Mouse (Mus musculus): ENCODE measurements around the gene Frem1. TPM values are rescaled to one million over a fixed set of nuclear protein-coding genes. Genes with fewer than 3 reads are reported as not detected.

Frem1 gene
- 1.7 and 1.8 TPM in 2 replicates for polyA plus RNA-seq (2015; fragmentation: Nextera tagmentation; extraction: Ambion mirVana)

GRCm38 (mm10) chr4:83051634-83052577 is at the start of gene Frem1:
Frem1 (minus strand) TSS chr4:83052339.
- Histone ChIP-seq H3K9ac (0 out of 2 replicates have a peak within 1 kb of the TSS, but pooled peaks have one; percentile 8), H3K27me3 (peaks cover 11% of the 10 kb centered on the region), H3K4me3 (peak within 1 kb of the TSS; percentile 27), H3K4me1 (peaks cover 20% of the 10 kb centered on the region), H3K4me2 (peak within 1 kb of the TSS; percentile 62), H3K36me3 (ENCODE audit: poor library complexity, severe bottlenecking) (no peaks in the 10 kb centered on the region), H3K27ac (no peak within 1 kb of the TSS), H3K9me3 (replicated peaks) (no peaks in the 10 kb centered on the region)
- WGBS = 2% methylated on average over 24 of the region's 24 CpGs
- peak; percentile 76 for ATAC-seq

- Histone ChIP-seq H3K9ac (no peak overlapping the region), H3K9me3 (replicated peaks) (no peaks in the 10 kb centered on the region), H3K4me3 (no peak overlapping the region), H3K27me3 (no peaks in the 10 kb centered on the region), H3K27ac (no peak overlapping the region), H3K36me3 (ENCODE audit: poor library complexity, severe bottlenecking) (no peaks in the 10 kb centered on the region), H3K4me2 (no peak overlapping the region), H3K4me1 (no peaks in the 10 kb centered on the region)
- WGBS = 93% methylated on average over 7 of the region's 7 CpGs
- no peak for ATAC-seq
Observed at GRCm38 (mm10) chr4:83099025-83099424, 46.9 kb upstream of the Frem1 start.

- no peak for ATAC-seq
- WGBS = 28% methylated on average over 2 of the region's 2 CpGs
- no peaks in the 10 kb centered on the region for H3K27me3 ChIP-seq
- H3K27ac ChIP-seq = no peak overlapping the region
- H3K9ac ChIP-seq = no peak overlapping the region
- no peaks in the 10 kb centered on the region for H3K36me3 ChIP-seq (ENCODE audit: poor library complexity, severe bottlenecking)
- no peaks in the 10 kb centered on the region for H3K9me3 ChIP-seq (replicated peaks)
- no peak overlapping the region for H3K4me2 ChIP-seq
- no peak overlapping the region for H3K4me3 ChIP-seq
- H3K4me1 ChIP-seq = no peaks in the 10 kb centered on the region
Observed at GRCm38 (mm10) chr4:83093941-83094340, 41.8 kb upstream of the Frem1 start.

- WGBS = 72% methylated on average over 6 of the region's 6 CpGs
- no peak for ATAC-seq
- Histone ChIP-seq H3K27me3 (no peaks in the 10 kb centered on the region), H3K4me2 (no peak overlapping the region), H3K36me3 (ENCODE audit: poor library complexity, severe bottlenecking) (no peaks in the 10 kb centered on the region), H3K9ac (no peak overlapping the region), H3K9me3 (replicated peaks) (no peaks in the 10 kb centered on the region), H3K4me1 (no peaks in the 10 kb centered on the region), H3K27ac (no peak overlapping the region), H3K4me3 (no peak overlapping the region)
Observed at GRCm38 (mm10) chr4:83090691-83091448, 38.7 kb upstream of the Frem1 start.

DNA sequence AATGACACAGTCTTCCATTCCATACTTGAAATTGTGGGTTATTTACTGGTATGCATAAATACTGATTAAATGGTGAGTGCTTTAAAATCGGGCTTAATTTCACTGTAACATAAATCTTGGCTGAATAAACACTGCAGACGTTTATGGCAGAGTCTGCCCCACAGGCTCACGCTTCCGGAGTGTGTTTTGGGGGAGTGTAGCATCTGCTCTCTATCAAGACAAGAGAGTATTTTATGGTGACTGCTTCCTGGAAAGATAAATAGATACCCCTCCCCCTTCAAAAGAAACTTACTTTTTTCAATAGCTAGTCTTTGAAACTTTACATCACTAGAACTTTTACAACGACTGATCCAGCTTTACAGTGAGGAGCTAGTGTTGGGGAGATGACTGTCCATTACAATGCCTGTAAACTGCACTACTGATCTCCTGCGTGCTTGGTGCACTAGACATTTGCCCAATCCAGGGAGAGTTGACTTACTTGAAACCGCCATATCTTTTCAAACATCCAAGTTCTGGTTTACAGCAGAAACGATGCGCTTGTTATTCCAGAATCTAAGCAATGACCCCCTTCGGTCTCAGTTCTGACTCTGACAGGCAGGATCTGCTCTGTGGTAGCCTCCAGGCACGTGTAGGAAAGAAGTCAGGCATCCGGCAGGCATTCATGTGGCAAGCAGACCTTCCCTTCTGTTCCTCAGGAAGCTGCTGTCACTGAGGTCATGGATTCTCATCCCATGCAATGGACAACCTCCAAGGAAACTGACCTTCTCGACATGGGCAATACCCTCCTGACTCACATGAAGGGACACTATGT is 28.4 kb upstream of the Frem1 start:
- no peak overlapping the region for H3K27ac ChIP-seq
- no peak overlapping the region for H3K4me2 ChIP-seq
- no peaks in the 10 kb centered on the region for H3K4me1 ChIP-seq
- H3K9ac ChIP-seq = no peak overlapping the region
- H3K36me3 ChIP-seq (ENCODE audit: poor library complexity, severe bottlenecking) = no peaks in the 10 kb centered on the region
- ATAC-seq = no peak
- WGBS = 76% methylated on average over 13 of the region's 13 CpGs
- no peaks in the 10 kb centered on the region for H3K9me3 ChIP-seq (replicated peaks)
- H3K27me3 ChIP-seq = no peaks in the 10 kb centered on the region
- H3K4me3 ChIP-seq = no peak overlapping the region

DNA sequence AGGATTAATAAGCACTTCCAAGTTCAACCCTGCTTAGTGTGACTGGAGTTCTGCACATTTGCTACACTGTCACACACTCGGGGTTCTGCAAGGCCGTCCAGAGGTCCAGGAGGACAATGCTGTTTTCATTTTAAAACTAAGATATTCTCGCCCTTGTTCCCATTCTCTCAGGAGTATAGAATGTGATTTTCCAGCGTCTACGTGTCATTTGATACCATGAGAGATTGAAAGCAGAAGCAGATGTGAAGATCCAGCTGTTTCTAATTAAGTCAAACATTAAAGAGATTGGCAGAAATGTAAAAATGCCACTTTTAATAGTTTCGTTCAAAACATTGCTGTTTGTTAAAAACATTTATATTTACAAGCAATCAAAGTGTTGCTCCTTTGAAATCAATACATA is 12.1 kb upstream of the Frem1 start:
- Histone ChIP-seq H3K27ac (no peak overlapping the region), H3K27me3 (no peaks in the 10 kb centered on the region), H3K4me1 (no peaks in the 10 kb centered on the region), H3K4me2 (no peak overlapping the region), H3K9me3 (replicated peaks) (no peaks in the 10 kb centered on the region), H3K9ac (no peak overlapping the region), H3K4me3 (no peak overlapping the region), H3K36me3 (ENCODE audit: poor library complexity, severe bottlenecking) (no peaks in the 10 kb centered on the region)
- no peak for ATAC-seq
- 75% methylated on average over 6 of the region's 6 CpGs for WGBS

DNA sequence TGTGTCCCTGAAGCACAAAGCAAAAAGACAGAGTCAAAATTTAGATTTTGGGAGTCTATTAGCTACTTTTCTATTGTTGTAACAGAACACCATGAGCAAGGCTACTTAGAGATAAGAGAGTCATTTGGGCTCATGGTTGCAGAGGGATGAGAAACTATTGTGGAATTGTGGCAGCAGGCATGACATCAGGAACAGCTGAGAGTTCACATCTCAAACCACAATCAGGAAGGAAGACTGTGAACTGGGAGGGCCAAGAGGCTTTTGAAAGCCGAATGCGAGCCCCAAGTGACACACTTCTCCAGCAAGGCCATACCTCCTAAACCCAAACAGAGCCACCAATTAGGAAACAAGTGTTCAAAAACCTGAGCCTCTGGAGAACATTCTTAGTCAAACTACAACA is 9.4 kb upstream of the Frem1 start:
- H3K4me1 ChIP-seq = no peaks in the 10 kb centered on the region
- H3K4me3 ChIP-seq = no peak overlapping the region
- no peak overlapping the region for H3K27ac ChIP-seq
- H3K27me3 ChIP-seq = no peaks in the 10 kb centered on the region
- no peaks in the 10 kb centered on the region for H3K9me3 ChIP-seq (replicated peaks)
- 87% methylated on average over 2 of the region's 2 CpGs for WGBS
- no peaks in the 10 kb centered on the region for H3K36me3 ChIP-seq (ENCODE audit: poor library complexity, severe bottlenecking)
- H3K4me2 ChIP-seq = no peak overlapping the region
- H3K9ac ChIP-seq = no peak overlapping the region
- ATAC-seq = no peak

- H3K27ac ChIP-seq = no peak overlapping the region
- H3K27me3 ChIP-seq = no peaks in the 10 kb centered on the region
- no peak for ATAC-seq
- no peak overlapping the region for H3K4me2 ChIP-seq
- H3K4me3 ChIP-seq = no peak overlapping the region
- H3K9ac ChIP-seq = no peak overlapping the region
- WGBS = 37% methylated on average over 2 of the region's 2 CpGs
- H3K9me3 ChIP-seq (replicated peaks) = no peaks in the 10 kb centered on the region
- no peaks in the 10 kb centered on the region for H3K36me3 ChIP-seq (ENCODE audit: poor library complexity, severe bottlenecking)
- H3K4me1 ChIP-seq = no peaks in the 10 kb centered on the region
Observed at GRCm38 (mm10) chr4:83058617-83059016, 6.5 kb upstream of the Frem1 start.

DNA sequence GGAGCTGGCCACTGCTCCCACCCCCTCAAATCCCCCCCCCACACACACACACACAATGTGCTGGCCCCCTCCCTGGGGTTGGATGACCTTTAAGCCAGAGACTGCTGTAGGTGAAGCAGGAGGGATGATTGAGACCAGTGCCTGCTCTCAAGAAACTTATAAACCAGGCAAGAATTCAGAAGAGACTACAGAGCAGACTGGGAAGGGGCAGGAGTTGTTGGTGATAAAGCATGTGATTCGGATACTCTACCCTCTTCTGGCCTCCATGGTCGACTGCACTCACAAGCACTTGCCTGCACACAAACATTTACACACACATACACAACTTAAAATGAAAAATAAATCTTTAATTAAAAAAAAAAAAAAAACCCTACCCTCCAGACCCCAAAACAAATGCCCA is 6.0 kb upstream of the Frem1 start:
- no peaks in the 10 kb centered on the region for H3K27me3 ChIP-seq
- no peak overlapping the region for H3K27ac ChIP-seq
- no peak overlapping the region for H3K9ac ChIP-seq
- no peak overlapping the region for H3K4me2 ChIP-seq
- 50% methylated on average over 2 of the region's 2 CpGs for WGBS
- no peaks in the 10 kb centered on the region for H3K36me3 ChIP-seq (ENCODE audit: poor library complexity, severe bottlenecking)
- H3K9me3 ChIP-seq (replicated peaks) = no peaks in the 10 kb centered on the region
- ATAC-seq = no peak
- H3K4me3 ChIP-seq = no peak overlapping the region
- no peaks in the 10 kb centered on the region for H3K4me1 ChIP-seq

DNA sequence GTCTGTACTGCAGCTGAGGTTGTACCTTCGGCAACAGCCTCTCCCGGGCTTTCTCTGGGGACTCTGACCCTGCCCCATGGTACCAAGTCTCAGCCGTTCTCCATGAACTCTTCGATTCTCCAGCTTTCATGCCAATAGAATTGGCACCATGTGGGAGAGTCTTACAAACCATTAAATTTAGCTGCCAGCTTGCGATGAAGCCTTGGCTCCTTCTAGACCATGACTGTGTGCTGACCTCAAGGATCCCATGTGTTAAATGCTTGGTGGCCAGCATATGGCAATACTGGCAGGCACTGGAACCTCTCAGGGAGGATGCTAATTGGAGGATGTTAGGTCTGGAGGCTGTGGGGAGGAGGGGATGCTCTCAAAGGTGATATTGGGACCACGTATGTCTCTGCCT is 4.4 kb upstream of the Frem1 start:
- Histone ChIP-seq H3K9ac (no peak overlapping the region), H3K27ac (no peak overlapping the region), H3K4me1 (peaks cover 13% of the 10 kb centered on the region), H3K27me3 (0 out of 2 replicates have a peak, but pooled peaks cover 2% of the 10 kb centered on the region), H3K36me3 (ENCODE audit: poor library complexity, severe bottlenecking) (no peaks in the 10 kb centered on the region), H3K4me3 (no peak overlapping the region), H3K4me2 (no peak overlapping the region), H3K9me3 (replicated peaks) (no peaks in the 10 kb centered on the region)
- WGBS = 92% methylated on average over 6 of the region's 6 CpGs
- ATAC-seq = no peak

- Histone ChIP-seq H3K4me3 (no peak overlapping the region), H3K36me3 (ENCODE audit: poor library complexity, severe bottlenecking) (no peaks in the 10 kb centered on the region), H3K4me2 (no peak overlapping the region), H3K9me3 (replicated peaks) (no peaks in the 10 kb centered on the region), H3K27me3 (peaks cover 4% of the 10 kb centered on the region), H3K4me1 (peaks cover 20% of the 10 kb centered on the region), H3K27ac (no peak overlapping the region), H3K9ac (no peak overlapping the region)
- no peak for ATAC-seq
- WGBS = 84% methylated on average over 2 of the region's 2 CpGs
Observed at GRCm38 (mm10) chr4:83055444-83055843, 3.3 kb upstream of the Frem1 start.

- 91% methylated on average over 8 of the region's 8 CpGs for WGBS
- Histone ChIP-seq H3K9ac (no peak overlapping the region), H3K36me3 (ENCODE audit: poor library complexity, severe bottlenecking) (no peaks in the 10 kb centered on the region), H3K4me1 (peaks cover 20% of the 10 kb centered on the region), H3K27ac (no peak overlapping the region), H3K27me3 (peaks cover 11% of the 10 kb centered on the region), H3K4me3 (no peak overlapping the region), H3K4me2 (no peak overlapping the region), H3K9me3 (replicated peaks) (no peaks in the 10 kb centered on the region)
- ATAC-seq = no peak
Observed at GRCm38 (mm10) chr4:83053206-83053605, 1.1 kb upstream of the Frem1 start.

Data from forebrain, embryonic 13.5 days (tissue).